Mouse (Mus musculus) cerebellum, adult 2 months (tissue): ENCODE measurements at regions not wholly inside any gene's neighbourhood (a gene's known extent, or its start where the extent isn't known, plus 50 kb on each side); places are given as distances from the start of the nearest gene placed in this dataset.

Source experiments
- DNase-seq, 2 experiments: peaks; one replicate each; pipeline ENCODE4 v3.0.0; 2021
- H3K27ac ChIP-seq: fragments of 200-500 bp; 2 replicates; pipeline ENCODE4 v1.5.1; 2012; ENCODE audit warnings: low read length, control low read depth, inconsistent platforms; ENCODE audit not compliant: insufficient read depth
- H3K27me3 ChIP-seq: fragments of 200-500 bp; 2 replicates; pipeline ENCODE4 v1.6.1; 2012; ENCODE audit warnings: inconsistent platforms, mild to moderate bottlenecking, low read length, moderate library complexity; ENCODE audit not compliant: control insufficient read depth, insufficient read depth
- H3K4me1 ChIP-seq: fragments of 200-500 bp; 2 replicates; pipeline ENCODE4 v1.6.1; 2011; ENCODE audit warnings: low read length; ENCODE audit not compliant: control insufficient read depth, insufficient read depth
- H3K4me3 ChIP-seq: fragments of 200-500 bp; replicated peaks from 2 replicates; pipeline ENCODE3; 2011; ENCODE audit warnings: mild to moderate bottlenecking, low read depth, low read length, control low read depth; ENCODE audit not compliant: insufficient read depth
- CTCF ChIP-seq: fragments of 200-500 bp; IDR thresholded peaks from 2 replicates; pipeline ENCODE4 v1.5.1; 2011; ENCODE audit warnings: low read depth, mild to moderate bottlenecking, control low read depth, low read length, moderate library complexity, borderline replicate concordance; ENCODE audit not compliant: insufficient read depth
- POLR2A ChIP-seq: fragments of 200-500 bp; IDR thresholded peaks from 2 replicates; pipeline ENCODE4 v1.6.1; 2011; ENCODE audit warnings: low read length, control low read depth, borderline replicate concordance; ENCODE audit not compliant: insufficient read depth
- WGBS: fragments of 180-500 bp; shearing (Covaris S2); methylation state at CpG from one replicate; pipeline ENCODE4 v1.1.7; 2018; 5-methylcytosine and 5-hydroxymethylcytosine counted together

- WGBS: 77% methylated on average over 5 of the region's 5 CpGs
- H3K27ac ChIP-seq: no peak overlapping the region
- no peaks in the 10 kb centered on the region for H3K4me1 ChIP-seq
- no peaks in the 10 kb centered on the region for H3K27me3 ChIP-seq
- H3K4me3 ChIP-seq: no peak overlapping the region
- DNase-seq: no peak
- TF ChIP-seq CTCF: no peak
- no peak for TF ChIP-seq POLR2A
Observed at GRCm38 (mm10) chr5:113431334-113431733, 58.8 kb upstream of the Wscd2 start.

GRCm38 (mm10) chr5:113436987-113437386 lies 53.1 kb upstream of the Wscd2 start:
- Histone ChIP-seq H3K4me1 (no peaks in the 10 kb centered on the region), H3K27me3 (no peaks in the 10 kb centered on the region), H3K27ac (no peak overlapping the region), H3K4me3 (no peak overlapping the region)
- 80% methylated on average over 3 of the region's 3 CpGs for WGBS
- no peak for TF ChIP-seq CTCF
- no peak for TF ChIP-seq POLR2A
- no peak for DNase-seq
